Mouse (Mus musculus) layer of hippocampus, adult 11-12 months (tissue): ENCODE measurements at regions not wholly inside any gene's neighbourhood (a gene's known extent, or its start where the extent isn't known, plus 50 kb on each side); places are given as distances from the start of the nearest gene placed in this dataset.

Experiments
- DNase-seq: peaks from one replicate; pipeline ENCODE4 v3.0.0; 2022; ENCODE audit warnings: low spot score

DNA sequence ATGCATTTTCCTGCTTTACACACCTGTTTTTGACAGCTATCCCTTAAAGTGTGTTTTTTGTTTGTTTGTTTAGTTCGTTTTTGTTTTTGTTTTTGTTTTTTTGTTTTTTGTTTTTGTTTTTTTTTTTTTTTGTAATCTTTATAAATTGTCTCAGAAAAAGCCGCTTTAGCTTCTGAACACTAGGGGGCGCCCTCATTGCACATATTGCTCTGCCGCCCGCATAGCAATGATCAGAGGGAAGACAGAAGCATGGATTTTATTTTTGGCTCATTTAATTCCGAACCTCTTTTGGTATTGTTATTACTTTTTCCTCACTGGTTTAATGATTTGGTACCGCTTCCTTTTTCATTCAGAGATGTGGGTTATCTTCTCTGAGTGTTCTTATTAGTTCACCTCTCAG lies 569.9 kb upstream of the Gm10800 start:
- peak; percentile 55 for DNase-seq
